Mouse (Mus musculus): ENCODE results near the gene Pfdn2. TPM values are rescaled to one million over a fixed set of nuclear protein-coding genes. Genes with fewer than 3 reads are reported as not detected.

The Pfdn2 gene
- polyA plus RNA-seq, 1 experiment from 2014 or later, result 164 TPM

- DNase-seq (ENCODE audit: low read depth, low spot score), result no peak
- no peak for TF ChIP-seq CTCF (IDR thresholded peaks at IDR 0.05)
These were observed 3.2 kb downstream of the Pfdn2 start for GRCm38 (mm10) chr1:171348665-171349064.

GRCm38 (mm10) chr1:171349210-171349609 lies 3.7 kb downstream of the Pfdn2 start:
- ChIA-PET POLR2A (interaction anchor here (0.8 kb wide), 1 partner anchor 9 kb away, joined by 3 read pairs; no protein-coding TSS in a partner anchor), CTCF (interaction anchor here (0.9 to 2.5 kb wide), 5 partner anchors 9 to 120 kb away, joined by 3 to 7 read pairs (median 4); partner anchors contain the start of gene Klhdc9)
- no peaks in the 10 kb centered on the region for H3K27me3 ChIP-seq
- no peak for TF ChIP-seq CTCF (IDR thresholded peaks at IDR 0.05)
- no peak for ATAC-seq
- DNase-seq (ENCODE audit: low read depth, low spot score), result no peak
- in situ Hi-C loops (cut with MboI; ENCODE audit: low pct_unique_long_range_greater_than_20kb), result no loop called here

More at GRCm38 (mm10) chr1:171348665-171349064, 3.2 kb downstream of the Pfdn2 start:
- ChIA-PET CTCF (interaction anchor here (1.5 to 2.5 kb wide), 3 partner anchors 10 to 23 kb away, joined by 3 to 7 read pairs (median 4); partner anchors contain the start of gene Klhdc9), POLR2A (interaction anchor here (0.6 to 0.8 kb wide), 2 partner anchors 10 to 112 kb away, joined by 3 read pairs; no protein-coding TSS in a partner anchor)
- in situ Hi-C loops (cut with MboI; ENCODE audit: low pct_unique_long_range_greater_than_20kb), result no loop called here
- no peaks in the 10 kb centered on the region for H3K27me3 ChIP-seq
- ATAC-seq, result no peak

GRCm38 (mm10) chr1:171355812-171356340 lies 10.4 kb downstream of the Pfdn2 start:
- CTCF ChIA-PET, result interaction anchor here (0.7 to 6.0 kb wide), 6 partner anchors 11 to 225 kb away, joined by 3 to 37 read pairs (median 3); partner anchors contain the start of gene Nit1

GRCm38 (mm10) chr1:171356814-171357213 lies 11.3 kb downstream of the Pfdn2 start:
- no peak for TF ChIP-seq CTCF (IDR thresholded peaks at IDR 0.05)
- CTCF ChIA-PET, result interaction anchor here (0.8 to 6.0 kb wide), 8 partner anchors 12 to 226 kb away, joined by 3 to 37 read pairs (median 4); partner anchors contain the start of genes Dedd and Nit1
- ATAC-seq, result no peak
- POLR2A ChIA-PET, result no interaction called here
- in situ Hi-C loops (cut with MboI; ENCODE audit: low pct_unique_long_range_greater_than_20kb), result loop anchor here (5.0 to 10.0 kb wide), 2 partner anchors 35 to 242 kb away; partner anchors contain the start of gene Cfap126
- no peak for DNase-seq (ENCODE audit: low read depth, low spot score)
- no peaks in the 10 kb centered on the region for H3K27me3 ChIP-seq

More at GRCm38 (mm10) chr1:171355812-171356340, 10.4 kb downstream of the Pfdn2 start:
- POLR2A ChIA-PET, result interaction anchor here (0.6 kb wide), 1 partner anchor 1538 kb away, joined by 3 read pairs; no protein-coding TSS in a partner anchor
- no peaks in the 10 kb centered on the region for H3K27me3 ChIP-seq
- TF ChIP-seq CTCF (IDR thresholded peaks at IDR 0.05), result peak; percentile 64
- in situ Hi-C loops (cut with MboI; ENCODE audit: low pct_unique_long_range_greater_than_20kb), result loop anchor here (5.0 to 10.0 kb wide), 2 partner anchors 34 to 241 kb away; partner anchors contain the start of gene Cfap126
- DNase-seq (ENCODE audit: low read depth, low spot score) (no peak), ATAC-seq (no peak)

- DNase-seq (ENCODE audit: low read depth, low spot score), result no peak
- TF ChIP-seq CTCF (IDR thresholded peaks at IDR 0.05), result peak; percentile 82
- ChIA-PET CTCF (interaction anchor here (0.8 to 6.0 kb wide), 22 partner anchors 10 to 121 kb away, joined by 3 to 37 read pairs (median 4); partner anchors contain the start of genes Arhgap30, B4galt3, Dedd and Nit1), POLR2A (interaction anchor here (0.7 to 1.2 kb wide), 2 partner anchors 9 to 37 kb away, joined by 3 to 6 read pairs; no protein-coding TSS in a partner anchor)
- in situ Hi-C loops (cut with MboI; ENCODE audit: low pct_unique_long_range_greater_than_20kb), result loop anchor here (5.0 to 10.0 kb wide), 2 partner anchors 36 to 244 kb away; partner anchors contain the start of gene Cfap126
- ATAC-seq, result no peak
- H3K27me3 ChIP-seq, result no peaks in the 10 kb centered on the region
These were observed 13.0 kb downstream of the Pfdn2 start for GRCm38 (mm10) chr1:171358421-171358820.

GRCm38 (mm10) chr1:171360253-171360652 lies 14.8 kb downstream of the Pfdn2 start:
- in situ Hi-C loops (cut with MboI; ENCODE audit: low pct_unique_long_range_greater_than_20kb), result loop anchor here (5.0 kb wide), 1 partner anchor 117 kb away; no protein-coding TSS in a partner anchor
- no peak for TF ChIP-seq CTCF (IDR thresholded peaks at IDR 0.05)
- CTCF ChIA-PET, result interaction anchor here (1.0 to 6.0 kb wide), 6 partner anchors 11 to 141 kb away, joined by 3 to 37 read pairs (median 3); no protein-coding TSS in a partner anchor
- DNase-seq (ENCODE audit: low read depth, low spot score) (no peak), ATAC-seq (no peak)
- POLR2A ChIA-PET, result no interaction called here
- no peaks in the 10 kb centered on the region for H3K27me3 ChIP-seq

- TF ChIP-seq CTCF (IDR thresholded peaks at IDR 0.05), result no peak
- DNase-seq (ENCODE audit: low read depth, low spot score) (no peak), ATAC-seq (no peak)
- ChIA-PET POLR2A (no interaction called here), CTCF (interaction anchor here (1.0 to 3.9 kb wide), 4 partner anchors 12 to 118 kb away, joined by 3 to 25 read pairs (median 3); no protein-coding TSS in a partner anchor)
- in situ Hi-C loops (cut with MboI; ENCODE audit: low pct_unique_long_range_greater_than_20kb), result loop anchor here (5.0 kb wide), 1 partner anchor 117 kb away; no protein-coding TSS in a partner anchor
- no peaks in the 10 kb centered on the region for H3K27me3 ChIP-seq
These were observed 15.2 kb downstream of the Pfdn2 start, which contains the start of gene Klhdc9 for GRCm38 (mm10) chr1:171360656-171361055. Gene Klhdc9, minus strand, starts transcription at chr1:171360798.

GRCm38 (mm10) chr1:171361106-171362103 lies 15.9 kb downstream of the Pfdn2 start:
- peak; percentile 93 for TF ChIP-seq CTCF (IDR thresholded peaks at IDR 0.05)
- ChIA-PET POLR2A (interaction anchor here (0.6 kb wide), 1 partner anchor 227 kb away, joined by 3 read pairs; no protein-coding TSS in a partner anchor), CTCF (interaction anchor here (0.5 to 2.9 kb wide), 6 partner anchors 13 to 236 kb away, joined by 3 to 11 read pairs (median 3); no protein-coding TSS in a partner anchor)
- in situ Hi-C loops (cut with MboI; ENCODE audit: low pct_unique_long_range_greater_than_20kb), result loop anchor here (5.0 kb wide), 1 partner anchor 116 kb away; no protein-coding TSS in a partner anchor
- ATAC-seq, result peak; percentile 80
- no peaks in the 10 kb centered on the region for H3K27me3 ChIP-seq
- DNase-seq (ENCODE audit: low read depth, low spot score), result no peak

- in situ Hi-C loops (cut with MboI; ENCODE audit: low pct_unique_long_range_greater_than_20kb), result no loop called here
- ChIA-PET CTCF (interaction anchor here (0.9 to 1.8 kb wide), 4 partner anchors 14 to 136 kb away, joined by 4 to 6 read pairs (median 4); no protein-coding TSS in a partner anchor), POLR2A (no interaction called here)
- ATAC-seq, result no peak
- H3K27me3 ChIP-seq, result no peaks in the 10 kb centered on the region
- DNase-seq (ENCODE audit: low read depth, low spot score), result no peak
- no peak for TF ChIP-seq CTCF (IDR thresholded peaks at IDR 0.05)
These were observed 20.5 kb downstream of the Pfdn2 start for GRCm38 (mm10) chr1:171365934-171366333.

Data from Patski (cell line).